Mouse (Mus musculus): ENCODE measurements at regions not wholly inside any gene's neighbourhood (a gene's known extent, or its start where the extent isn't known, plus 50 kb on each side); places are given as distances from the start of the nearest gene placed in this dataset.

- Histone ChIP-seq H3K4me2 (ENCODE audit: low read length) (no peak overlapping the region), H3K27ac (ENCODE audit: low read depth, low read length) (peak overlapping the region; percentile 17; the same call in 1 of the 2 replicates), H3K36me3 (ENCODE audit: control insufficient read depth, insufficient read depth, low read length) (no peaks in the 10 kb centered on the region), H3K4me3 (ENCODE audit: low read length) (no peak overlapping the region), H3K9me3 (ENCODE audit: control insufficient read depth, low read length) (no peaks in the 10 kb centered on the region), H3K4me1 (ENCODE audit: control insufficient read depth, insufficient read depth, low read depth, low read length) (peaks cover 4% of the 10 kb centered on the region; the same call in 1 of the 2 replicates), H3K27me3 (replicated peaks; ENCODE audit: control insufficient read depth, insufficient read depth, low read length) (no peaks in the 10 kb centered on the region), H3K9ac (ENCODE audit: low read depth, low read length) (no peak overlapping the region)
- WGBS = 45% methylated on average over 7 of the region's 7 CpGs
- ATAC-seq = 0 out of 2 replicates have a peak, but pooled peaks have one; percentile 24
These were observed 107.8 kb upstream of the Id4 start for GRCm38 (mm10) chr13:48153248-48153647.

GRCm38 (mm10) chr13:48153684-48154413 lies 107.2 kb upstream of the Id4 start:
- Histone ChIP-seq H3K4me1 (ENCODE audit: control insufficient read depth, insufficient read depth, low read depth, low read length) (peaks cover 5% of the 10 kb centered on the region), H3K4me3 (ENCODE audit: low read length) (no peak overlapping the region), H3K9me3 (ENCODE audit: control insufficient read depth, low read length) (no peaks in the 10 kb centered on the region), H3K27me3 (replicated peaks; ENCODE audit: control insufficient read depth, insufficient read depth, low read length) (no peaks in the 10 kb centered on the region), H3K36me3 (ENCODE audit: control insufficient read depth, insufficient read depth, low read length) (no peaks in the 10 kb centered on the region), H3K9ac (ENCODE audit: low read depth, low read length) (no peak overlapping the region), H3K27ac (ENCODE audit: low read depth, low read length) (peak overlapping the region; percentile 17; the same call in 1 of the 2 replicates), H3K4me2 (ENCODE audit: low read length) (no peak overlapping the region)
- WGBS = 27% methylated on average over 7 of the region's 7 CpGs
- peak; percentile 45 for ATAC-seq

GRCm38 (mm10) chr13:48154414-48155105 lies 106.5 kb upstream of the Id4 start:
- ATAC-seq = no peak
- peaks cover 12% of the 10 kb centered on the region for H3K4me1 ChIP-seq (ENCODE audit: control insufficient read depth, insufficient read depth, low read depth, low read length)
- H3K9ac ChIP-seq (ENCODE audit: low read depth, low read length) = no peak overlapping the region
- H3K27me3 ChIP-seq (replicated peaks; ENCODE audit: control insufficient read depth, insufficient read depth, low read length) = no peaks in the 10 kb centered on the region
- no peaks in the 10 kb centered on the region for H3K9me3 ChIP-seq (ENCODE audit: control insufficient read depth, low read length)
- no peaks in the 10 kb centered on the region for H3K36me3 ChIP-seq (ENCODE audit: control insufficient read depth, insufficient read depth, low read length)
- no peak overlapping the region for H3K4me3 ChIP-seq (ENCODE audit: low read length)
- H3K4me2 ChIP-seq (ENCODE audit: low read length) = no peak overlapping the region
- WGBS = 19% methylated on average over 6 of the region's 6 CpGs
- no peak overlapping the region for H3K27ac ChIP-seq (ENCODE audit: low read depth, low read length)

- Histone ChIP-seq H3K36me3 (ENCODE audit: control insufficient read depth, insufficient read depth, low read length) (no peaks in the 10 kb centered on the region), H3K4me2 (ENCODE audit: low read length) (peak overlapping the region; percentile 37), H3K27me3 (replicated peaks; ENCODE audit: control insufficient read depth, insufficient read depth, low read length) (no peaks in the 10 kb centered on the region), H3K9ac (ENCODE audit: low read depth, low read length) (no peak overlapping the region), H3K4me3 (ENCODE audit: low read length) (no peak overlapping the region), H3K9me3 (ENCODE audit: control insufficient read depth, low read length) (no peaks in the 10 kb centered on the region), H3K4me1 (ENCODE audit: control insufficient read depth, insufficient read depth, low read depth, low read length) (peaks cover 8% of the 10 kb centered on the region), H3K27ac (ENCODE audit: low read depth, low read length) (no peak overlapping the region)
- no peak for ATAC-seq
- 18% methylated on average over 15 of the region's 15 CpGs for WGBS
These were observed 101.8 kb upstream of the Id4 start for GRCm38 (mm10) chr13:48159020-48159910.

- Histone ChIP-seq H3K9me3 (ENCODE audit: control insufficient read depth, low read length) (no peaks in the 10 kb centered on the region), H3K36me3 (ENCODE audit: control insufficient read depth, insufficient read depth, low read length) (no peaks in the 10 kb centered on the region), H3K4me2 (ENCODE audit: low read length) (no peak overlapping the region), H3K27ac (ENCODE audit: low read depth, low read length) (no peak overlapping the region), H3K9ac (ENCODE audit: low read depth, low read length) (no peak overlapping the region), H3K4me3 (ENCODE audit: low read length) (no peak overlapping the region), H3K27me3 (replicated peaks; ENCODE audit: control insufficient read depth, insufficient read depth, low read length) (no peaks in the 10 kb centered on the region), H3K4me1 (ENCODE audit: control insufficient read depth, insufficient read depth, low read depth, low read length) (peaks cover 8% of the 10 kb centered on the region)
- WGBS = 29% methylated on average over 5 of the region's 5 CpGs
- no peak for ATAC-seq
These were observed 100.9 kb upstream of the Id4 start for GRCm38 (mm10) chr13:48160161-48160560.

- Histone ChIP-seq H3K9me3 (ENCODE audit: control insufficient read depth, low read length) (no peaks in the 10 kb centered on the region), H3K4me1 (ENCODE audit: control insufficient read depth, insufficient read depth, low read depth, low read length) (peaks cover 8% of the 10 kb centered on the region), H3K4me3 (ENCODE audit: low read length) (peak overlapping the region; percentile 4; the same call in 1 of the 2 replicates), H3K27ac (ENCODE audit: low read depth, low read length) (no peak overlapping the region), H3K9ac (ENCODE audit: low read depth, low read length) (no peak overlapping the region; the same call in 1 of the 2 replicates), H3K27me3 (replicated peaks; ENCODE audit: control insufficient read depth, insufficient read depth, low read length) (no peaks in the 10 kb centered on the region), H3K4me2 (ENCODE audit: low read length) (peak overlapping the region; percentile 43), H3K36me3 (ENCODE audit: control insufficient read depth, insufficient read depth, low read length) (no peaks in the 10 kb centered on the region)
- WGBS = 14% methylated on average over 9 of the region's 9 CpGs
- ATAC-seq = peak; percentile 56; the same call in 1 of the 2 replicates
These were observed 99.7 kb upstream of the Id4 start for GRCm38 (mm10) chr13:48161339-48161738.

GRCm38 (mm10) chr13:48164586-48164985 lies 96.4 kb upstream of the Id4 start:
- Histone ChIP-seq H3K9me3 (ENCODE audit: control insufficient read depth, low read length) (no peaks in the 10 kb centered on the region), H3K4me2 (ENCODE audit: low read length) (no peak overlapping the region), H3K27me3 (replicated peaks; ENCODE audit: control insufficient read depth, insufficient read depth, low read length) (no peaks in the 10 kb centered on the region), H3K9ac (ENCODE audit: low read depth, low read length) (no peak overlapping the region), H3K36me3 (ENCODE audit: control insufficient read depth, insufficient read depth, low read length) (no peaks in the 10 kb centered on the region), H3K27ac (ENCODE audit: low read depth, low read length) (no peak overlapping the region), H3K4me1 (ENCODE audit: control insufficient read depth, insufficient read depth, low read depth, low read length) (peaks cover under 1% of the 10 kb centered on the region), H3K4me3 (ENCODE audit: low read length) (no peak overlapping the region)
- 96% methylated on average over 6 of the region's 6 CpGs for WGBS
- ATAC-seq = no peak

GRCm38 (mm10) chr13:48165838-48166237 lies 95.2 kb upstream of the Id4 start:
- ATAC-seq = no peak
- H3K4me2 ChIP-seq (ENCODE audit: low read length) = no peak overlapping the region
- WGBS = 93% methylated on average over 1 of the region's 1 CpGs
- no peaks in the 10 kb centered on the region for H3K27me3 ChIP-seq (replicated peaks; ENCODE audit: control insufficient read depth, insufficient read depth, low read length)
- no peak overlapping the region for H3K27ac ChIP-seq (ENCODE audit: low read depth, low read length)
- H3K9ac ChIP-seq (ENCODE audit: low read depth, low read length) = no peak overlapping the region
- H3K36me3 ChIP-seq (ENCODE audit: control insufficient read depth, insufficient read depth, low read length) = no peaks in the 10 kb centered on the region
- no peak overlapping the region for H3K4me3 ChIP-seq (ENCODE audit: low read length)
- H3K4me1 ChIP-seq (ENCODE audit: control insufficient read depth, insufficient read depth, low read depth, low read length) = no peaks in the 10 kb centered on the region; the same call in 1 of the 2 replicates
- no peaks in the 10 kb centered on the region for H3K9me3 ChIP-seq (ENCODE audit: control insufficient read depth, low read length)

All from hindbrain, embryonic 16.5 days (tissue).